ENCODE assay signal across 34 mouse cellular contexts in genomic region chr6:92858721-92859510, GRCm38 (mm10). TPM values are rescaled to one million over a fixed set of nuclear protein-coding genes. Genes with fewer than 3 reads are reported as not detected.
A peak's percentile ranks its signal among the peaks of the same experiment; 100 is the strongest.
DNase-seq lines count a peak whose midpoint lies in the region; ATAC-seq and TF ChIP-seq lines count a peak whose summit lies in the region.
"Had no signal": no experiment of that assay in that cellular context is flagged by ENCODE, and none has a peak within 500 bp of the region (broad histone marks: within the 10 kb centered on the region; RNA-seq: fewer than 3 reads in every experiment).

No protein-coding gene starts in this region.

- H3K4me2 ChIP-seq in kidney, postnatal 0 days (ENCODE audit: low read length) = no peak overlapping the region
- H3K4me2 ChIP-seq: embryonic facial prominence, embryonic 15.5 days; intestine, embryonic 15.5 days; liver, embryonic 15.5 days; lung, embryonic 15.5 days; midbrain, embryonic 13.5 days had no signal

- peak overlapping the region; percentile 76 for H3K27ac ChIP-seq in kidney, postnatal 0 days
- H3K27ac ChIP-seq: embryonic facial prominence, embryonic 15.5 days; intestine, embryonic 15.5 days; limb, embryonic 10.5 days; liver, embryonic 15.5 days; lung, embryonic 15.5 days; midbrain, embryonic 13.5 days; stomach, postnatal 0 days had no signal

- no peaks in the 10 kb centered on the region for H3K9me3 ChIP-seq in kidney, postnatal 0 days (replicated peaks; ENCODE audit: low read length)
- H3K9me3 ChIP-seq: embryonic facial prominence, embryonic 15.5 days; intestine, embryonic 15.5 days; limb, embryonic 10.5 days; liver, embryonic 15.5 days; lung, embryonic 15.5 days; midbrain, embryonic 13.5 days had no signal

- TF ChIP-seq CTCF in kidney, postnatal 0 days (IDR thresholded peaks at IDR 0.05; ENCODE audit: low read depth) = no peak

- H3K4me1 ChIP-seq in kidney, postnatal 0 days (replicated peaks; ENCODE audit: insufficient read depth, low read length) = peaks cover 6% of the 10 kb centered on the region
- H3K4me1 ChIP-seq: embryonic facial prominence, embryonic 15.5 days; intestine, embryonic 15.5 days; liver, embryonic 15.5 days; megakaryocyte, embryonic 14.5 days; midbrain, embryonic 13.5 days had no signal

- peak; percentile 35 to 37 for DNase-seq in heart, adult 18-20 months
- no peak for DNase-seq in heart, postnatal 14 days
- DNase-seq in Muller cell, postnatal 12 days (ENCODE audit: inconsistent ontology term) = peak; percentile 40
- DNase-seq in kidney, adult 18-20 months = peak; percentile 57
- peak; percentile 34 for DNase-seq in kidney, postnatal 0 days (ENCODE audit: low spot score)
- no peak for DNase-seq in urinary bladder, postnatal 36 days (ENCODE audit: low spot score in 2 of 2)
- no peak for DNase-seq in cerebellum, adult 11 months
- DNase-seq: adrenal gland, adult 2 months; B cell, adult 2 months; cerebellum, adult 9-10 months; forebrain, postnatal 0 days; liver; lung, postnatal 36 days; thymus, adult 2 months; thymus, postnatal 4 days had no signal

- peaks cover 26% of the 10 kb centered on the region; the same call in 1 of the 2 replicates for H3K36me3 ChIP-seq in kidney, postnatal 0 days (ENCODE audit: insufficient read depth, low read length)
- H3K36me3 ChIP-seq: embryonic facial prominence, embryonic 15.5 days; G1E; intestine, embryonic 15.5 days; limb, embryonic 10.5 days; liver, embryonic 15.5 days; midbrain, embryonic 13.5 days had no signal

- WGBS in kidney, postnatal 0 days = 64% methylated on average over 12 of the region's 12 CpGs

- intact Hi-C loops in heart, postnatal 14 days (cut with DNase I) = no loop called here

- ATAC-seq in kidney, postnatal 0 days (replicated peaks; ENCODE audit: low FRiP score, low read depth) = peak; percentile 83
- no peak for ATAC-seq in erythroid progenitor cell, adult 5-6 weeks (replicated peaks; ENCODE audit: low FRiP score, poor library complexity, severe bottlenecking)
- ATAC-seq: forebrain, postnatal 0 days; hindbrain, embryonic 16.5 days; intestine, embryonic 15.5 days; midbrain, embryonic 13.5 days had no signal

- no peak overlapping the region for H3K4me3 ChIP-seq in kidney, postnatal 0 days (replicated peaks; ENCODE audit: low read depth, low read length)
- H3K4me3 ChIP-seq: embryonic facial prominence, embryonic 15.5 days; intestine, embryonic 15.5 days; limb, embryonic 10.5 days; liver, embryonic 15.5 days; lung, embryonic 15.5 days; megakaryocyte, embryonic 14.5 days; midbrain, embryonic 13.5 days had no signal

- H3K27me3 ChIP-seq in kidney, postnatal 0 days (ENCODE audit: insufficient read depth, low read length) = no peaks in the 10 kb centered on the region
- H3K27me3 ChIP-seq: CH12.LX; embryonic facial prominence, embryonic 15.5 days; intestine, embryonic 15.5 days; liver, embryonic 15.5 days; lung, embryonic 15.5 days; megakaryocyte, embryonic 14.5 days had no signal

- H3K9ac ChIP-seq in kidney, postnatal 0 days (ENCODE audit: low read depth, low read length) = no peak overlapping the region
- H3K9ac ChIP-seq: embryonic facial prominence, embryonic 15.5 days; forebrain, postnatal 0 days; intestine, embryonic 15.5 days; liver, embryonic 15.5 days; lung, embryonic 15.5 days; midbrain, embryonic 13.5 days had no signal

RNA-seq across cellular contexts. Expression of gene Gm15737, which starts 10.2 kb away (rescaled TPM):
- under 1 TPM; 0.10 to 0.28 TPM for total RNA-seq in heart, adult 18-20 months (2021)
- under 1 TPM; 0.36 to 0.37 TPM for total RNA-seq in heart, postnatal 14 days (2021)
- 0.03 TPM in 1 of 2 replicates, not detected in the other for polyA plus RNA-seq in kidney, postnatal 0 days (2015; fragmentation: Nextera tagmentation; extraction: Ambion mirVana)
- not detected in 2 replicates for total RNA-seq in erythroid progenitor cell, adult 5-6 weeks (2015; ENCODE audit: low replicate concordance)
- total RNA-seq in erythroid progenitor cell, adult 5-6 weeks (2017; ENCODE audit: low replicate concordance) = not detected in 2 replicates
- total RNA-seq: CH12.LX; forebrain, postnatal 0 days; hematopoietic stem cell, adult 5-6 weeks; layer of hippocampus, adult 18-20 months; layer of hippocampus, postnatal 14 days; monocyte, adult 5-6 weeks; neutrophil, adult 5-6 weeks had no signal
- polyA plus RNA-seq: forebrain, postnatal 0 days; G1E; hindbrain, embryonic 16.5 days; limb, embryonic 10.5 days; liver, embryonic 15.5 days; midbrain, embryonic 13.5 days; small intestine, adult 2 months; thymus, adult 2 months had no signal

RNA-seq across cellular contexts. Expression of gene A730049H05Rik, which starts 42.6 kb away (rescaled TPM):
- total RNA-seq in heart, adult 18-20 months (2021) = not detected
- under 1 TPM; 0.12 to 0.22 TPM for total RNA-seq in heart, postnatal 14 days (2021)
- polyA plus RNA-seq in kidney, postnatal 0 days (2015; fragmentation: Nextera tagmentation; extraction: Ambion mirVana) = 7.0 and 7.1 TPM in 2 replicates
- total RNA-seq in erythroid progenitor cell, adult 5-6 weeks (2015; ENCODE audit: low replicate concordance) = not detected in 2 replicates
- not detected in 2 replicates for total RNA-seq in erythroid progenitor cell, adult 5-6 weeks (2017; ENCODE audit: low replicate concordance)
- total RNA-seq: CH12.LX; hematopoietic stem cell, adult 5-6 weeks; left cerebral cortex, adult 8-10 months; monocyte, adult 5-6 weeks; neutrophil, adult 5-6 weeks had no signal
- polyA plus RNA-seq: G1E; liver, embryonic 15.5 days; small intestine, adult 2 months had no signal

Comparison
In these comparisons a context has a peak if more than half of its experiments do, and no peak if none do; other contexts are left out.
1. DNase-seq: peak in heart, adult 18-20 months (2 of 2), Muller cell, postnatal 12 days (single experiment), kidney, adult 18-20 months (single experiment) and kidney, postnatal 0 days (single experiment); none in heart, postnatal 14 days (0 of 2), urinary bladder, postnatal 36 days (0 of 2) and cerebellum, adult 11 months (single experiment).